8 mouse cellular contexts compared by ENCODE assay signal in genomic region chr4:133633332-133634042, GRCm38 (mm10). TPM values are rescaled to one million over a fixed set of nuclear protein-coding genes. Genes with fewer than 3 reads are reported as not detected.
DNase-seq lines count a peak whose midpoint lies in the region; ATAC-seq and TF ChIP-seq lines count a peak whose summit lies in the region.

No protein-coding gene starts in this region.

- WGBS in hindbrain, embryonic 10.5 days, result 8% methylated on average over 47 of the region's 47 CpGs

- TF ChIP-seq RAD21 in MEL (IDR thresholded peaks at IDR 0.05; ENCODE audit: low read depth, low read length), result no peak

- H3K36me3 ChIP-seq in MEL (ENCODE audit: control insufficient read depth in 1 of 2, insufficient read depth in 2 of 2, low read length in 2 of 2), result peaks cover 0 to 6% of the 10 kb centered on the region in 2 experiments; a peak in 2 of 4 replicates
- H3K36me3 ChIP-seq in hindbrain, embryonic 10.5 days, result no peaks in the 10 kb centered on the region

- peaks cover 3 to 15% of the 10 kb centered on the region in 2 experiments; a peak in 3 of 4 replicates for H3K4me1 ChIP-seq in MEL (ENCODE audit: control insufficient read depth in 1 of 2, insufficient read depth in 2 of 2, low read length in 2 of 2)
- H3K4me1 ChIP-seq in hindbrain, embryonic 10.5 days (replicated peaks), result peaks cover 34% of the 10 kb centered on the region

- H3K27ac ChIP-seq in MEL (ENCODE audit: control insufficient read depth, low read depth, low read length), result 0 out of 2 replicates have a peak overlapping the region, but pooled peaks have one; percentile 4
- H3K27ac ChIP-seq in hindbrain, embryonic 10.5 days, result peak overlapping the region; percentile 90

- peak; percentile 21 to 52 for TF ChIP-seq POLR2A in MEL (IDR thresholded peaks at IDR 0.05; ENCODE audit: control insufficient read depth in 1 of 2, insufficient read depth in 1 of 2, low read depth in 1 of 2, low read length in 2 of 2, poor library complexity in 1 of 2)

- DNase-seq in MEL (ENCODE audit: low read depth, low spot score), result peak; percentile 87
- peak; percentile 89 for DNase-seq in cerebellum, adult 8-10 months
- DNase-seq in hindbrain, embryonic 10.5 days (ENCODE audit: low spot score), result peak; percentile 86
- peak; percentile 90 to 95 for DNase-seq in layer of hippocampus, postnatal 10 days (ENCODE audit: low spot score in 2 of 2)
- DNase-seq in lung, postnatal 10 days, result peak; percentile 94
- DNase-seq in ovary, postnatal 36 days (ENCODE audit: low spot score), result peak; percentile 92
- peak; percentile 97 for DNase-seq in thymus, postnatal 25 days

- H3K9me3 ChIP-seq in MEL (replicated peaks; ENCODE audit: insufficient read depth, low read length), result no peaks in the 10 kb centered on the region
- no peaks in the 10 kb centered on the region for H3K9me3 ChIP-seq in hindbrain, embryonic 10.5 days

- TF ChIP-seq EP300 in MEL (IDR thresholded peaks at IDR 0.05; ENCODE audit: low read depth in 1 of 2, low read length in 2 of 2), result no peak

- peak in 2 of 3 experiments; percentile 69 to 79; a peak in 5 of 6 replicates for TF ChIP-seq CTCF in MEL (IDR thresholded peaks at IDR 0.05 in 2 of 3, conservative IDR thresholded peaks at IDR 0.05 in 1 of 3; ENCODE audit: control insufficient read depth in 1 of 3, insufficient read depth in 1 of 3, low read depth in 2 of 3, low read length in 3 of 3, poor library complexity in 1 of 3, severe bottlenecking in 1 of 3)

- H3K79me2 ChIP-seq in MEL (ENCODE audit: control insufficient read depth, insufficient read depth, low read length, poor library complexity), result peaks cover 8% of the 10 kb centered on the region

- H3K27me3 ChIP-seq in MEL (ENCODE audit: control insufficient read depth in 1 of 2, insufficient read depth in 2 of 2, low read length in 2 of 2), result no peaks in the 10 kb centered on the region
- H3K27me3 ChIP-seq in hindbrain, embryonic 10.5 days (ENCODE audit: insufficient read depth, poor library complexity, severe bottlenecking), result no peaks in the 10 kb centered on the region

- peak overlapping the region; percentile 89 for H3K9ac ChIP-seq in MEL (ENCODE audit: control insufficient read depth, low read depth, low read length, poor library complexity, severe bottlenecking)

- H3K4me3 ChIP-seq in MEL (ENCODE audit: control insufficient read depth in 1 of 2, insufficient read depth in 1 of 2, low read depth in 2 of 2, low read length in 2 of 2), result peak overlapping the region; percentile 78 to 98
- H3K4me3 ChIP-seq in hindbrain, embryonic 10.5 days, result peak overlapping the region; percentile 90

- peak; percentile 96 for ATAC-seq in frontal cortex, adult (ENCODE audit: low TSS enrichment)

TF ChIP-seq in MEL, 35 proteins besides CTCF, POLR2A, EP300 and RAD21:
- TF ChIP-seq BHLHE40 (IDR thresholded peaks at IDR 0.05; ENCODE audit: borderline replicate concordance, low read depth, low read length) (no peak), ZKSCAN1 (IDR thresholded peaks at IDR 0.05; ENCODE audit: low read depth, low read length) (no peak), MAZ (IDR thresholded peaks at IDR 0.05; ENCODE audit: low read depth, low read length) (peak; percentile 87; the same call in 1 of the 2 replicates), ELF1 (IDR thresholded peaks at IDR 0.05; ENCODE audit: low read depth, low read length) (no peak), MYC (IDR thresholded peaks at IDR 0.05; ENCODE audit: low read depth, low read length) (no peak), TCF12 (IDR thresholded peaks at IDR 0.05; ENCODE audit: low read depth, low read length) (no peak; the same call in 1 of the 2 replicates), USF1 (IDR thresholded peaks at IDR 0.05; ENCODE audit: low read depth, low read length) (no peak), USF2 (IDR thresholded peaks at IDR 0.05; ENCODE audit: borderline replicate concordance in 1 of 2, insufficient read depth in 1 of 2, low read depth in 1 of 2, low read length in 2 of 2) (no peak), POLR2AphosphoS5 (IDR thresholded peaks at IDR 0.05; ENCODE audit: borderline replicate concordance, low read depth, low read length) (no peak), E2F4 (IDR thresholded peaks at IDR 0.05; ENCODE audit: borderline replicate concordance, low read depth, low read length) (no peak), SIN3A (IDR thresholded peaks at IDR 0.05; ENCODE audit: low read length) (no peak), ETS1 (IDR thresholded peaks at IDR 0.05; ENCODE audit: low read depth, low read length) (no peak), MXI1 (IDR thresholded peaks at IDR 0.05; ENCODE audit: low read depth, low read length) (no peak), TBP (IDR thresholded peaks at IDR 0.05; ENCODE audit: low read depth, low read length) (no peak), CHD2 (IDR thresholded peaks at IDR 0.05; ENCODE audit: low read length) (no peak), TAL1 (IDR thresholded peaks at IDR 0.05; ENCODE audit: low read length) (no peak), JUND (IDR thresholded peaks at IDR 0.05; ENCODE audit: low read depth, low read length) (no peak), MEF2A (IDR thresholded peaks at IDR 0.05; ENCODE audit: extremely low read depth, insufficient replicate concordance, low read depth, low read length, poor library complexity, severe bottlenecking) (no peak), NELFE (IDR thresholded peaks at IDR 0.05; ENCODE audit: low read depth, low read length) (peak; percentile 41), MAX (IDR thresholded peaks at IDR 0.05; ENCODE audit: low read length) (no peak), SMC3 (IDR thresholded peaks at IDR 0.05; ENCODE audit: low read depth, low read length) (0 out of 2 replicates have a peak, but pooled peaks have one; percentile 12), MAFK (IDR thresholded peaks at IDR 0.05; ENCODE audit: borderline replicate concordance, low read depth, low read length) (no peak), HCFC1 (IDR thresholded peaks at IDR 0.05; ENCODE audit: low read depth, low read length) (no peak), RCOR1 (IDR thresholded peaks at IDR 0.05; ENCODE audit: low read depth, low read length) (no peak), GABPA (IDR thresholded peaks at IDR 0.05; ENCODE audit: low read depth, low read length) (no peak), ZMIZ1 (IDR thresholded peaks at IDR 0.05; ENCODE audit: low read depth, low read length) (no peak), MYB (IDR thresholded peaks at IDR 0.05; ENCODE audit: low read depth, low read length) (no peak), GATA1 (IDR thresholded peaks at IDR 0.05; ENCODE audit: low read depth, low read length) (no peak), ZC3H11A (IDR thresholded peaks at IDR 0.05; ENCODE audit: low read depth, low read length) (no peak), POLR2AphosphoS2 (IDR thresholded peaks at IDR 0.05; ENCODE audit: low read length) (no peak), UBTF (IDR thresholded peaks at IDR 0.05; ENCODE audit: borderline replicate concordance, insufficient read depth, low read depth, low read length) (peak; percentile 57; the same call in 1 of the 2 replicates), ZNF384 (IDR thresholded peaks at IDR 0.05; ENCODE audit: low read depth, low read length) (no peak), NRF1 (IDR thresholded peaks at IDR 0.05; ENCODE audit: insufficient read depth, low read depth, low read length, poor library complexity, severe bottlenecking) (no peak), KAT2A (conservative IDR thresholded peaks at IDR 0.05; ENCODE audit: low read depth, low read length) (no peak)
TF ChIP-seq in MEL: peak in this region for 4.

RNA-seq across cellular contexts. Expression of gene Zdhhc18, which starts 16.5 kb away (rescaled TPM):
- 6.7 and 6.9 TPM in 2 replicates for total RNA-seq in MEL (2012; rRNA removed)
- 10 to 100 TPM in 1 of 2 experiments, not detected in 1; 15.6 TPM for polyA plus RNA-seq in MEL (2012; ENCODE audit: insufficient read depth in 1 of 2, insufficient read length in 2 of 2, low read depth in 1 of 2, low replicate concordance in 2 of 2, missing spikeins in 1 of 2)
- polyA plus RNA-seq in hindbrain, embryonic 10.5 days (2016; fragmentation: Nextera tagmentation; extraction: Ambion mirVana), result 1.9 and 3.1 TPM in 2 replicates
- 10 to 100 TPM; 34.3 to 38.8 TPM for total RNA-seq in layer of hippocampus, postnatal 10 days (2021)

RNA-seq across cellular contexts. Expression of gene Sfn, which starts 31.5 kb away (rescaled TPM):
- total RNA-seq in MEL (2012; rRNA removed), result 0.12 and 0.13 TPM in 2 replicates
- under 1 TPM in 1 of 2 experiments, not detected in 1; 0.19 TPM for polyA plus RNA-seq in MEL (2012; ENCODE audit: insufficient read depth in 1 of 2, insufficient read length in 2 of 2, low read depth in 1 of 2, low replicate concordance in 2 of 2, missing spikeins in 1 of 2)
- polyA plus RNA-seq in hindbrain, embryonic 10.5 days (2016; fragmentation: Nextera tagmentation; extraction: Ambion mirVana), result 16.5 and 33.5 TPM in 2 replicates
- total RNA-seq in layer of hippocampus, postnatal 10 days (2021), result 1 to 10 TPM; 1.8 to 2.1 TPM

RNA-seq across cellular contexts. Expression of gene Pigv, which starts 39.0 kb away (rescaled TPM):
- 7.9 and 8.5 TPM in 2 replicates for total RNA-seq in MEL (2012; rRNA removed)
- polyA plus RNA-seq in MEL (2012; ENCODE audit: insufficient read depth in 1 of 2, insufficient read length in 2 of 2, low read depth in 1 of 2, low replicate concordance in 2 of 2, missing spikeins in 1 of 2), result 10 to 100 TPM in 1 of 2 experiments, not detected in 1; 12.0 TPM
- 14.5 and 16.8 TPM in 2 replicates for polyA plus RNA-seq in hindbrain, embryonic 10.5 days (2016; fragmentation: Nextera tagmentation; extraction: Ambion mirVana)
- 10 to 100 TPM in 1 of 2 experiments, 1 to 10 TPM in 1; 9.2 to 10.8 TPM for total RNA-seq in layer of hippocampus, postnatal 10 days (2021)

RNA-seq across cellular contexts. Expression of gene Gpn2, which starts 49.3 kb away (rescaled TPM):
- 26.7 and 28.6 TPM in 2 replicates for total RNA-seq in MEL (2012; rRNA removed)
- polyA plus RNA-seq in MEL (2012; ENCODE audit: insufficient read depth in 1 of 2, insufficient read length in 2 of 2, low read depth in 1 of 2, low replicate concordance in 2 of 2, missing spikeins in 1 of 2), result 10 to 100 TPM in 1 of 2 experiments, not detected in 1; 43.3 TPM
- 28.5 and 29.1 TPM in 2 replicates for polyA plus RNA-seq in hindbrain, embryonic 10.5 days (2016; fragmentation: Nextera tagmentation; extraction: Ambion mirVana)
- 10 to 100 TPM; 12.4 to 14.8 TPM for total RNA-seq in layer of hippocampus, postnatal 10 days (2021)

RNA-seq across cellular contexts. Expression of gene Gpatch3, which starts 58.9 kb away (rescaled TPM):
- 9.8 and 11.0 TPM in 2 replicates for total RNA-seq in MEL (2012; rRNA removed)
- 10 to 100 TPM in 1 of 2 experiments, not detected in 1; 16.5 TPM for polyA plus RNA-seq in MEL (2012; ENCODE audit: insufficient read depth in 1 of 2, insufficient read length in 2 of 2, low read depth in 1 of 2, low replicate concordance in 2 of 2, missing spikeins in 1 of 2)
- polyA plus RNA-seq in hindbrain, embryonic 10.5 days (2016; fragmentation: Nextera tagmentation; extraction: Ambion mirVana), result 10.0 and 10.8 TPM in 2 replicates
- 1 to 10 TPM; 6.3 to 8.5 TPM for total RNA-seq in layer of hippocampus, postnatal 10 days (2021)

Comparison
In these comparisons a context has a peak if more than half of its experiments do, and no peak if none do; other contexts are left out.
1. Peak in every context shown above with its lines: DNase-seq, ATAC-seq, H3K4me3 ChIP-seq and H3K27ac ChIP-seq.